Mouse (Mus musculus): ENCODE measurements around the gene Spag7.
A peak's percentile ranks its signal among the peaks of the same experiment; 100 is the strongest.

Gene Spag7

DNA sequence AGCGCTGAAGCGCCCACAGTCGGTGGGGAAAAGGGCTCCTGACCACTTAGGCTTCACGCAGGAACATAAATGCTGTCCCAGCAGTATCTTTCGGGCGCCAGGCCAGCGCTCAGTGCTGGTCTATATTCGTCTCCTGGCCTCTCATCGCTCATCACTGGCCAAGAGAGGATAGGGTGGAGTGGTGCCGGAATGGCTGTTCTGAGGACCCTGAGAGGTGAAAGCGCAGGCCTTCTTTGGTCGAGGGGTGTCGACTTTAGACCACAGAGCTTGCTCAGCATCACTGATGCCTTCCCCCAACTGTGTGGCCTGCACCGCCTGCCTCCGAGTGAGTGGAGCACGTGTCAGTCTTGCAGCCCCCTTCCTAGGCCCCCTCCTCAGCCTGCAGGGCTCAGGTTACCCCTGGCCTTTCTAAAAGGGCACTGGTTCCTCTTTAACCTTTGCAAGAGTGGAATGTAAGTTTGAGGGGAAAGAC is 12.7 kb downstream of the Spag7 start:
- DNase-seq (ENCODE audit: low read depth, low spot score), result no peak

GRCm38 (mm10) chr11:70655571-70656455 is 13.4 kb downstream of the Spag7 start:
- DNase-seq (ENCODE audit: low read depth, low spot score), result no peak

GRCm38 (mm10) chr11:70654923-70655570 is 14.2 kb downstream of the Spag7 start:
- DNase-seq (ENCODE audit: low read depth, low spot score), result peak; percentile 64

DNA sequence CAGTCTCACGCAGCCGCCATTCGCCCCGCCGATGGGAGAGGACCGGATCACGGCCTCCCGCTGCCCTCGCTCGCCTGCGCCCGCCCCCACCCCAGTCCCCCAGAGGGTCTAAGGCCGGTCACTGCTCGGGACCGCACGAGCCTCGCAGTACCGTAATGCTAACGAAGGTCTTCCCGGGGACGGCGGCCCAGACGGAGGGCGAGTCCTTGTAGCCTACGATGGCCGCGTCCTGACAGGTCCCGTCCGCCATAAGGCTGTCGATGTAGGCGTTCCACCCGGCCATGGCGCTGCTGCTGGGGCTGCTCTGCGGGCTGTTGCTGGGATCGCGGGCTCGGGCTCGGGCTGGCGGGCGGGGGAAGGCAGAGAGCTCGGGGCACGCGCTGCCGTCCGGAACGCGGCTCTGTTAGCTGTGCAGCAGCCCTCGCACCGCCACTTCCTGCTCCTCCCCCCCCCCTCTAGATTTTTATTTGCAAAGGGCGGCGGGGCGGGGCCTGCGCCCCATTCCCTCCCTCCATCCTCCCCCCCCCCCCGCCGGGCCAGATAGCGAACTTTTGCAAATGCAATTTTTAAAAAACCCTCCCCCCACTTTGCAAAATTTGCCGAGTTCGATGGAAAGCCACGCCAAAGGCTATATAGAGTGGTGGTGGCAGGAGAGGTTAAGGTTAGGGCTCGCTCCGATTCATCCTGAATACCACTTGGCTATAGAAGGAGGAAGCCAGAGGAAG is 14.9 kb downstream of the Spag7 start, which contains the start of gene Pfn1:
Pfn1 (minus strand) TSS at position 447 of the 725 bp plus-strand sequence.
- peak; percentile 62 for DNase-seq (ENCODE audit: low read depth, low spot score)

- peak; percentile 44 for DNase-seq (ENCODE audit: low read depth, low spot score)
These were observed 15.6 kb downstream of the Spag7 start for GRCm38 (mm10) chr11:70653345-70654197.

DNA sequence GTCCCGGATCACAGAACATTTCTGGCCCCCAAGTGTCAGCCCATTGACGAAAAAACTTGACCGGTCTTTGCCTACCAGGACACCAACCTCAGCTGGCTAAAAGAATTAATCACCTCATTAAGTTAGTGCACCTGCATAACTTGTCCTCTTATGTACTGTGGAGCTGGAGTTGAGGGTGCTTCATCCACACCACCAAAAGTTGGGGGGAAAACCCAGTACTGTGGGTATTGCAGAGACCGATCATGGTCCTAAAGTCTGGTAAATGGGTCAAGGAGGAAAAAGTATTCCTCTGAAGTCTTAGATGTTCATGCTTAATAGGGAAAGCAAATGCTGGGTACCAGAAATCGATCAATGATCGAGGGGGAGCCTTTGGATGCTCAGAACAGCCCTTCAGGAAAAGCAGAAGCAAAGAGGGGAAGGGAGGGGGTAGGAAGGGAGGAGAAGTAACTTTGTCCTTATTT is 16.3 kb downstream of the Spag7 start:
- no peak for DNase-seq (ENCODE audit: low read depth, low spot score)

GRCm38 (mm10) chr11:70652029-70652883 is 17.0 kb downstream of the Spag7 start:
- no peak for DNase-seq (ENCODE audit: low read depth, low spot score)

- no peak for DNase-seq (ENCODE audit: low read depth, low spot score)
These were observed 17.8 kb downstream of the Spag7 start for GRCm38 (mm10) chr11:70651391-70651790.

DNA sequence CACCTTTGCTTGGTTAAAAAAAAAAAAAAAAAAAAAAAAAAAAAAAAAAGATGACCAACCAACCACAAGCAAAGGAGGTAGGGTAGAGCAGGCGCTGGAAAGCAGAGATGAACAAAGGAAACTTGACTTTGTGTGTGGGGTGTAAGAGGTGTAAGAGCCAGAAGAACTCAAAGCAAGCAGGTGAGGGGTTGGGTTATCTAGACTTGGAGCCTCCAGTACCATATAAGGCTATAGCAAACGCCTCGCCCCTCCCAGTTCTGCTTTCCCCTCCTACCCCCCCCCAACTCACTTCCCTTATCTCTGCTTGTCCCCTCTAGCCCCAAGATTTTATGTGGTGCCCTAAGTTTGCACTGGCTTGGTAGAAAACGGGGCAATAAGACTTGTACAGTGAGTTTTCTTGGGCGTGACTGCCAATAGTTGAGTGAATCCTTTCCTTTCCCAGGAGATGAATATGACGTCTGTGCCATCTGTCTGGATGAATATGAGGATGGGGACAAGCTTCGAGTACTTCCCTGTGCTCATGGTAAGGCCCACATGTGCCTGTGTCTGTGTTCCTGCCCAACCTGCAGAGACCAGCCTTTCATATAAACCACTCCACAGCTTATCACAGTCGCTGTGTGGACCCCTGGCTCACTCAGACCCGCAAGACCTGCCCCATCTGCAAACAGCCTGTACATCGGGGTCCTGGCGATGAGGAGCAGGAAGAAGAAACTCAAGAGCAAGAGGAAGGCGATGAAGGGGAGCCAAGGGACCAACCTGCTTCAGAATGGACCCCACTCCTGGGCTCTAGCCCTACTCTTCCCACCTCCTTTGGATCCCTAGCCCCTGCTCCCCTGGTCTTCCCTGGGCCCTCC is 18.7 kb downstream of the Spag7 start:
- DNase-seq (ENCODE audit: low read depth, low spot score), result no peak

DNA sequence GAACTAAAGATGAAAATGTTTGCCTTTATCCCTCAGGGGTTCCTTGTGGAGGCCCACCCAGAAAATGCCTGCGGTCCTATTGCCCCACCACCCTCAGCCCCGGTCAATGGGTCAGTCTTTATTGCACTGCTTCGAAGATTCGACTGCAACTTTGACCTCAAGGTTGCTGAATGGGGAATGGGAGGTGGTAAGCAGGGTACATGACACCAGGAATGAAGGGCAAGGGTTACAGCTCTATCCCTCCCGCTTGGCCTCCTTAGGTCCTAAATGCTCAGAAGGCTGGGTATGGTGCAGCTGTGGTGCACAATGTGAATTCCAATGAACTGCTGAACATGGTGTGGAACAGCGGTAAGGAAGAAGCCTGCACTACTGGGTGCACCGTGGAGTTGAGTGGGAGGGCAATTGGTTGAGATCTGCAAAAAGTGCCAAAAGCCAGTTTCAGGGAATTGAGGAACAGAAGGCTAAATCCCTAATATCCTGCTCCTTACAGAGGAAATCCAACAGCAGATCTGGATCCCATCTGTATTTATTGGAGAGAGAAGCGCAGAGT is 20.0 kb downstream of the Spag7 start:
- DNase-seq (ENCODE audit: low read depth, low spot score), result no peak

DNA sequence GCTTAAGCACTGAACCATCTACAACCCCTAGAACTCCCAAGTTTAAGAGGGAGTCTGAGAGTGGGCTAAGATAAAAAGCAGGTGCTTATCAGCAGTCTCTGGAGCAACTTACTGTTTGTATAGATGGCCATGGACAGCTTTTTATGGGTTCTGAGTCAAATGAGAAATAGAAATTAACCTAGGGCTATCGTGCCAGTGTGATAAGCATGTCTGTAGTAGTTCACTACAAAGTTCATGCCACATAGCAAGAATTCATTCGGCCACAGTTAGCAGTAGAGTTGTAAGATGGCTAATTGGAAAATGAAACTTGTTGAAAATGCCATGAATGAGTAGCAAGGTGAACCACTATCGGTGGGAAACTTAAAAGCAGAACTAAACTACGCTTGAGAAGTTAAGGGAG is 20.7 kb downstream of the Spag7 start:
- DNase-seq (ENCODE audit: low read depth, low spot score), result no peak

DNA sequence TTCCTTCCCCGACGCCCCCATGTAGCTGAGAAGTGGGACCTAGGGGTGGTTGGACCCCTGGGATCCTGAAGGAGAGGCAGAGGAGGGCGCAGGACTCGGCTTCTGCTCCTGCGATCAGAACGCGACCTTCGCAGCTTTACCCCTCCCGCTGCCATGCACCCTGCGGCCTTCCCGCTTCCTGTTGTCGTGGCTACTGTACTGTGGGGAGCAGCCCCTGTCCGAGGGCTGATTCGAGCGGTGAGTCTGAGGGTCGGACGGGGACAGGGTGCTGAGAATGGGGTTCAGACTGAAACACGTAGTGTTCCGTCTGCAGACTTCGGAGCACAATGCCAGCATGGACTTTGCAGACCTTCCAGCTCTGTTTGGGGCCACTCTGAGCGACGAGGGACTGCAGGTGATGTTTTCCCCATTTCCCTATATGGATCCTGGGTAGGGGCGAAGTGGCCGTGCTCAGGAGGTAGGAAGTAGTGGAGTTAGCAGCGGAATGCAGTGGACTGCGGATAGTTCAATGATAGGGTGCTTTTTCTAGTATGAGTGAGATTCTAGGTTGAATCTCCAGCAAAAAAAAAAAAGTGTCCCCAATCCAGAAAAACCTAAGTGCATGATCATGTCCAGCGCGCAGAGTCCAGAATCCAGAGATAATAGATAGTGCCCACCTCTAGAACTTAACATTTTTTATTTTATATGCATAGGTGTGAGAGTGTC is 21.3 kb downstream of the Spag7 start:
- no peak for DNase-seq (ENCODE audit: low read depth, low spot score)

- DNase-seq (ENCODE audit: low read depth, low spot score), result peak; percentile 99
These were observed 22.2 kb downstream of the Spag7 start, which contains the start of the genes Rnf167 and Slc25a11 for GRCm38 (mm10) chr11:70646691-70647650. Gene Rnf167 (plus strand): TSS chr11:70647235. Gene Slc25a11 (minus strand): TSS chr11:70647479.

DNA sequence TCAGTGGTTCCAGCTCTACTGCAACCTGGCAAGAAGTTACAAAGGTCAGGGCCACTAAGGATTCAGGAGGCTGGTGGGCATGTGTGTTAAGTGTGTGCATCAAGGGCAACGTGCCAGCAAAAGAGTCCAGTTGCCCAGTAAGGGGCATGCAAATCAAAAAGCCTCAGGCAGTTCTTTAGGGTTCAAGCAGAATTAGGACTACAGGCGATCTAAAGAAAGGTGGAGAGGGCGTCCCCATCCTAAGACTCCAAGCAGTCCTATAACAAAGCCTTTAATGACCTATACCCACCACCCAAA is 23.0 kb downstream of the Spag7 start:
- no peak for DNase-seq (ENCODE audit: low read depth, low spot score)

- DNase-seq (ENCODE audit: low read depth, low spot score), result no peak
These were observed 23.6 kb downstream of the Spag7 start for GRCm38 (mm10) chr11:70645461-70646258.

DNA sequence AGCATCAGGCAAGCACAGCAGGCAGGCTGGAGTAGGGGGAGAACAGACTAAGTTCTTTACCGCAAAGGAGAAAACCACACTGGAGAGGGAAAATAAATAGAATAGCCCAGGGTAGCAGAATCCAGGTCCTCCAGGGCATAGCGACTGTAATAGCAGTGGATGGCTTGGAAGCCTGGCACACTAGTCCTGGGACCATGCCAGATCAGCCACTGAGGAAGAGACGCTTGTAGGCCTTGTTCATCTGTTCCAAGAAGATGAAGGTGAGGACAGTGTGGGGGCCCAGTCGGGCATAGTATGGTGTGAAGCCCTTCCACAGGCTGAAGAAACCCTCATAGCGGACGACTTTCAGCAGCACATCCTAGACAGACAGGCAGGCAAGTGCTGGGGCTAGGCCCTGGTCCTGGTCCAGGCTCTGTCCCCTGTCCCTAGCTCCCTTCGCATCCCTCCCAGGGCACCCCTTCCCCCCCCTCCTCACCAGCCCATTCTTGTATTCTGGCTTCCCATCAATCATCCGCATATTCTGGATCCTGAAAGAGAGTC is 24.6 kb downstream of the Spag7 start:
- no peak for DNase-seq (ENCODE audit: low read depth, low spot score)
